Mouse (Mus musculus): Measurements from ENCODE around the gene Fut2. TPM values are rescaled to one million over a fixed set of nuclear protein-coding genes. Genes with fewer than 3 reads are reported as not detected.
A peak's percentile ranks its signal among the peaks of the same experiment; 100 is the strongest.

The Fut2 gene
- total and polyA plus RNA-seq, 3 experiments, result not detected

DNA sequence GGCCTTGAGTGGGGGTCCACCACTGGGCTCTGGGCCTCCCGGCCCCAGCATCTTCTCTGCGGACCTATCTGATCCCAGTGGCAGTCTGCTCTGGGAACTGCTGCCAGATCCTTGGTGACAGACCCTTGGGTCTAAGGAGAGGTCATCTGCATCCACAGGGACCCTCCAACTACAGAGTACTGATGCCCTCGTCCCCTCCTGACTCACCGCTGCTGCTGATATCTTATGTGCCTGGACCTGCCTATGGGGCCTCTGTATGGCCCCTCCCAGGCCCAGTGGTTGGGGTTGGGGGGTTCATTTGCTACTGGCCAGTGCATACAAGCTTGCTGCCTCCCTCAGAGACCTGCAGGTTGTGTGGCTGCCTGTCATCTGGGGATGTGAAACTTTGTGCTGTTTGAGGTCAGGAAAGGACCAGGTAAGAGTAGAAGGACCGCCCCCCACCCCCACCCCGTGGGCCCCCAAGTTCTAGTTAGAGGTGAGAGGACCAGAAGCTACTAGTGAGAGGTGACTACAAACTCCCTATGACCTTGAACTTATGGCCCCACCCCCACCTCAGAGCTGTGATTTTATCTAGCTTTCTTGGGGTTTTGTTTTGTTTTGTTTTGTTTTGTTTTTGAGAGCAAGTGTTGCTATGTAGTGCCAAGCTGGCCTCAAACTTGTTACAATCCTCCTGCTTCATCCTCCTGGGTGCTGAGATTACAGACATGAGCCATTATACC is 21.2 kb downstream of the Fut2 start:
- DNase-seq (ENCODE audit: extremely low read depth), result peak; percentile 33
- dilution Hi-C loops (cut with MboI; ENCODE audit: extremely low pct_ligation_motif_present, extremely low pct_unique_long_range_greater_than_20kb, low sequenced_read_pairs), result no loop called here
- Histone ChIP-seq H3K4me3 (replicated peaks in 1 of 3; ENCODE audit: low read depth in 2 of 3, low read length in 2 of 3, poor library complexity in 1 of 3) (no peak overlapping the region), H3K4me1 (ENCODE audit: control insufficient read depth in 1 of 2, insufficient read depth in 2 of 2) (peaks cover 33 to 75% of the 10 kb centered on the region in 2 experiments), H3K4me2 (ENCODE audit: insufficient read depth, low read depth, poor library complexity, severe bottlenecking) (peak overlapping the region; percentile 24), H3K79me2 (replicated peaks; ENCODE audit: control insufficient read depth, extremely low read depth, insufficient read depth, poor library complexity, severe bottlenecking) (no peaks in the 10 kb centered on the region), H3K9ac (ENCODE audit: insufficient read depth, low read depth) (peak overlapping the region; percentile 30; the same call in 1 of the 2 replicates), H3K36me3 (replicated peaks in 1 of 2; ENCODE audit: control insufficient read depth in 1 of 2, insufficient read depth in 1 of 2, low read length in 1 of 2) (no peaks in the 10 kb centered on the region), H3K27ac (ENCODE audit: insufficient read depth, low read depth) (peak overlapping the region; percentile 39; the same call in 1 of the 2 replicates), H3K27me3 (replicated peaks) (no peaks in the 10 kb centered on the region), H3K9me3 (replicated peaks; ENCODE audit: low read length) (no peaks in the 10 kb centered on the region)
- in situ Hi-C loops (cut with MboI; ENCODE audit: low pct_ligation_motif_present, low pct_unique_long_range_greater_than_20kb, low sequenced_read_pairs), result no loop called here
- TF ChIP-seq MAX (IDR thresholded peaks at IDR 0.05; ENCODE audit: low read length) (peak; percentile 17; the same call in 1 of the 2 replicates), CHD1 (IDR thresholded peaks at IDR 0.05; ENCODE audit: low read depth, low read length) (0 out of 2 replicates have a peak, but pooled peaks have one; percentile 61), KAT2A (IDR thresholded peaks at IDR 0.05; ENCODE audit: insufficient replicate concordance, low read length) (no peak), MXI1 (IDR thresholded peaks at IDR 0.05; ENCODE audit: low read depth, low read length) (0 out of 2 replicates have a peak, but pooled peaks have one; percentile 32), ETS1 (conservative IDR thresholded peaks at IDR 0.05; ENCODE audit: low read depth, low read length) (no peak), MAZ (IDR thresholded peaks at IDR 0.05; ENCODE audit: low read depth, low read length) (0 out of 2 replicates have a peak, but pooled peaks have one; percentile 56), EP300 (IDR thresholded peaks at IDR 0.05; ENCODE audit: low read length) (0 out of 2 replicates have a peak, but pooled peaks have one; percentile 29), MEF2A (IDR thresholded peaks at IDR 0.05; ENCODE audit: borderline replicate concordance, low read depth, low read length) (peak; percentile 59; the same call in 1 of the 2 replicates), ZMIZ1 (IDR thresholded peaks at IDR 0.05; ENCODE audit: low read depth, low read length) (0 out of 2 replicates have a peak, but pooled peaks have one; percentile 32)

DNA sequence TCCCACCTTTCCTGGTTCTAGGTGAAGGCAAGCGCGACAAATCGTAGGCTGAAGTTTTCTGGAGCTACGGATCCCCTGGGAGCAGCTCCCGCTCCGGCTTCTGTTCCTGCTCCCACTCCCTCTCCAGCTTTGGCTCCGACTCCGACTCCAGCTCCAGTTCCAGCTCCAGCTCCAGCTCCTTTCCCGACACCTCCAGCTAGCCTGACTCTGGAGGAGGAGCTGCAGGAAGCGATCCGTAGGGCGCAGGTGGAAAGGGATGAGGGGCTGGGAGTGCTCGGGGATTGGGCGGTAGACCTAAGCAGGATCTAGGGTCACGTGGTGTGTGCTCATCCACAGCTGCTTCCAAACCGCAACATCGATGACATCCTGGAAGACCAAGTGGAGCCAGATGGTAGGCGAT is 22.0 kb downstream of the Fut2 start:
- dilution Hi-C loops (cut with MboI; ENCODE audit: extremely low pct_ligation_motif_present, extremely low pct_unique_long_range_greater_than_20kb, low sequenced_read_pairs), result no loop called here
- Histone ChIP-seq H3K9ac (ENCODE audit: insufficient read depth, low read depth) (no peak overlapping the region), H3K79me2 (replicated peaks; ENCODE audit: control insufficient read depth, extremely low read depth, insufficient read depth, poor library complexity, severe bottlenecking) (no peaks in the 10 kb centered on the region), H3K4me2 (ENCODE audit: insufficient read depth, low read depth, poor library complexity, severe bottlenecking) (no peak overlapping the region), H3K36me3 (replicated peaks in 1 of 2; ENCODE audit: control insufficient read depth in 1 of 2, insufficient read depth in 1 of 2, low read length in 1 of 2) (peaks cover 0 to under 1% of the 10 kb centered on the region in 2 experiments), H3K4me3 (replicated peaks in 1 of 3; ENCODE audit: low read depth in 2 of 3, low read length in 2 of 3, poor library complexity in 1 of 3) (no peak overlapping the region), H3K27ac (ENCODE audit: insufficient read depth, low read depth) (no peak overlapping the region), H3K9me3 (replicated peaks; ENCODE audit: low read length) (no peaks in the 10 kb centered on the region), H3K4me1 (ENCODE audit: control insufficient read depth in 1 of 2, insufficient read depth in 2 of 2) (peaks cover 33 to 84% of the 10 kb centered on the region in 2 experiments), H3K27me3 (replicated peaks) (no peaks in the 10 kb centered on the region)
- TF ChIP-seq HCFC1 (IDR thresholded peaks at IDR 0.05; ENCODE audit: low read depth, low read length) (no peak), MXI1 (IDR thresholded peaks at IDR 0.05; ENCODE audit: low read depth, low read length) (no peak)
- no peak for DNase-seq (ENCODE audit: extremely low read depth)
- in situ Hi-C loops (cut with MboI; ENCODE audit: low pct_ligation_motif_present, low pct_unique_long_range_greater_than_20kb, low sequenced_read_pairs), result no loop called here
